Mouse (Mus musculus): ENCODE data around the gene Hist1h2ag.
"Not testable (repeated sequence)": the region's sequence is repeated elsewhere in the genome, so short reads cannot be mapped to it uniquely, and the experiment has no call there.

Gene Hist1h2ag

GRCm38 (mm10) chr13:22042568-22043502 lies at the start of gene Hist1h2ag, which contains the start of gene Hist1h2bj:
TSS of gene Hist1h2ag (minus strand) at chr13:22042944.
TSS of gene Hist1h2bj (plus strand) at chr13:22043214.
- peak; percentile 100 for DNase-seq (ENCODE audit: low spot score)

- not testable (repeated sequence) for DNase-seq (ENCODE audit: low spot score)
Measured at GRCm38 (mm10) chr13:22084140-22084539, 41.4 kb upstream of the Hist1h2ag start, which contains the start of gene Vmn1r188. TSS of gene Vmn1r188 (plus strand) at chr13:22084440.

- DNase-seq (ENCODE audit: low spot score) = no peak
Measured at GRCm38 (mm10) chr13:22063468-22063867, 20.7 kb upstream of the Hist1h2ag start.

- no peak for DNase-seq (ENCODE audit: low spot score)
Measured at GRCm38 (mm10) chr13:22061422-22061821, 18.7 kb upstream of the Hist1h2ag start.

- no peak for DNase-seq (ENCODE audit: low spot score)
Measured at GRCm38 (mm10) chr13:22053754-22054153, 11.0 kb upstream of the Hist1h2ag start.

- DNase-seq (ENCODE audit: low spot score) = no peak
Measured at GRCm38 (mm10) chr13:22051523-22051859, 8.7 kb upstream of the Hist1h2ag start.

GRCm38 (mm10) chr13:22050591-22051522 lies 8.1 kb upstream of the Hist1h2ag start:
- DNase-seq (ENCODE audit: low spot score) = peak; percentile 91

GRCm38 (mm10) chr13:22049737-22050440 lies 7.1 kb upstream of the Hist1h2ag start:
- peak; percentile 55 for DNase-seq (ENCODE audit: low spot score)

GRCm38 (mm10) chr13:22049041-22049440 lies 6.3 kb upstream of the Hist1h2ag start:
- DNase-seq (ENCODE audit: low spot score) = no peak

GRCm38 (mm10) chr13:22045311-22045710 lies 2.6 kb upstream of the Hist1h2ag start:
- DNase-seq (ENCODE audit: low spot score) = no peak

- DNase-seq (ENCODE audit: low spot score) = no peak
Measured at GRCm38 (mm10) chr13:22044432-22045155, 1.9 kb upstream of the Hist1h2ag start.

GRCm38 (mm10) chr13:22043503-22044431 lies 1.0 kb upstream of the Hist1h2ag start:
- DNase-seq (ENCODE audit: low spot score) = peak; percentile 80

GRCm38 (mm10) chr13:22041651-22042567 lies 835 bp downstream of the Hist1h2ag start:
- peak; percentile 72 for DNase-seq (ENCODE audit: low spot score)

- peak; percentile 98 for DNase-seq (ENCODE audit: low spot score)
Measured at GRCm38 (mm10) chr13:22041142-22041536, 1.6 kb downstream of the Hist1h2ag start, which contains the start of gene Hist1h4i. TSS of gene Hist1h4i (minus strand) at chr13:22041362.

GRCm38 (mm10) chr13:22040464-22041141 lies 2.1 kb downstream of the Hist1h2ag start:
- DNase-seq (ENCODE audit: low spot score) = peak; percentile 83

GRCm38 (mm10) chr13:22039951-22040463 lies 2.7 kb downstream of the Hist1h2ag start:
- DNase-seq (ENCODE audit: low spot score) = no peak

GRCm38 (mm10) chr13:22039364-22039763 lies 3.4 kb downstream of the Hist1h2ag start:
- DNase-seq (ENCODE audit: low spot score) = no peak

- DNase-seq (ENCODE audit: low spot score) = no peak
Measured at GRCm38 (mm10) chr13:22037415-22037814, 5.3 kb downstream of the Hist1h2ag start.

Measured in c-Kit-positive CD71-positive TER-119-positive erythroid progenitor cells, embryonic 14.5 days (primary cell).